Mouse (Mus musculus) stomach, postnatal 0 days (tissue): ENCODE data around the gene Gfra1.

ENCODE experiments used
- CTCF ChIP-seq: IDR thresholded peaks from 2 replicates; pipeline ENCODE4 v1.5.1; 2016; ENCODE audit warnings: antibody characterized with exemption, low read depth, mild to moderate bottlenecking, moderate library complexity
- EP300 ChIP-seq: optimal IDR thresholded peaks from 2 replicates; pipeline ENCODE3; 2016; ENCODE audit warnings: antibody characterized with exemption

DNA sequence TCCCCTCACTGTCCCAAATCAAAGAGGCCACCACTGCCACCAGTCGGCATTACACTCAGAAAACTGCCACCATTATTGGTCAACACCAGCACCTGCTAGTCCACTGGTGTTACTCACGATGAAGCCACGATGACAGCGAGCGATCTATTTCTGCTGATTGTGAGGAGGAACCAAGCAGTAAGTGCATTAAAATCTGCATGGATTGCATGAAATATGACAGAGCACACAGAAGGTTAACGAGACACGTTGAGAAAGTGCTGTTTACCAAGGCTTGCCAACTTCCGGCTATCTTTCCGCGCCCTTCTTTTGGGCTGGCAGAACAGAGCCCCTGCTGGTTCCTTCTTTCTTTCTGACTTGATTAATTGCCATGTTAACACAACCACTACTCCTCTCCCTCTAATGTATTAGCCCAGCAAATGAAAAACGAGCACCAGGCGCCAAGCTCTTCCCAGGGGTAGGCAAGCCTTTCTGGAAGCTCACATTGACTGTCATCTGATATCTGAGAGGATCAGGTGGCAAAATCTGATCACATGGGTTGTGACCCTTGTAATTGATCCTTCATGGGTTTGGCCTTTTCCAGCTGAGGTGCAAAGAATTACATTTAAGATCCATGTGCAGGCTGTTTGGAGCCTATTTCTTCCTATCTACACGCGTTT lies 146.0 kb downstream of the Gfra1 start:
- no peak for TF ChIP-seq EP300
- TF ChIP-seq CTCF, result no peak
